Mouse (Mus musculus) intestine, embryonic 16.5 days (tissue): ENCODE data around the gene Lima1. TPM values are rescaled to one million over a fixed set of nuclear protein-coding genes. Genes with fewer than 3 reads are reported as not detected.
"Not testable (repeated sequence)": the region's sequence is repeated elsewhere in the genome, so short reads cannot be mapped to it uniquely, and the experiment has no call there.

Experiments used
- ATAC-seq: fragments of 200-750 bp; cut with Nextera tagmentation; 2 replicates; pipeline ENCODE4 v1.8.0; 2017; ENCODE audit warnings: moderate TSS enrichment, moderate library complexity
- H3K27ac ChIP-seq: fragments of 300-500 bp; sonication (generic); 2 replicates; pipeline ENCODE4 v1.5.1; 2014; ENCODE audit warnings: mild to moderate bottlenecking, low read length
- H3K27me3 ChIP-seq: fragments of 300-500 bp; sonication (generic); replicated peaks from 2 replicates; pipeline ENCODE4 v1.6.1; 2014; ENCODE audit warnings: low read length, control low read depth, mixed read lengths; ENCODE audit not compliant: control insufficient read depth, insufficient read depth
- H3K36me3 ChIP-seq: fragments of 300-500 bp; sonication (generic); 2 replicates; pipeline ENCODE4 v1.6.1; 2014; ENCODE audit warnings: low read length, control low read depth; ENCODE audit not compliant: control insufficient read depth, insufficient read depth
- H3K4me1 ChIP-seq: fragments of 300-500 bp; sonication (generic); 2 replicates; pipeline ENCODE4 v1.6.1; 2014; ENCODE audit warnings: low read length, control low read depth, mixed read lengths; ENCODE audit not compliant: control insufficient read depth, insufficient read depth
- H3K4me2 ChIP-seq: fragments of 300-500 bp; sonication (generic); 2 replicates; pipeline ENCODE4 v1.6.1; 2014; ENCODE audit warnings: low read depth, low read length, control low read depth
- H3K4me3 ChIP-seq: fragments of 300-500 bp; sonication (generic); 2 replicates; pipeline ENCODE4 v1.5.1; 2014; ENCODE audit warnings: mild to moderate bottlenecking, low read length
- H3K9ac ChIP-seq: fragments of 300-500 bp; sonication (generic); 2 replicates; pipeline ENCODE4 v1.6.1; 2014; ENCODE audit warnings: low read depth, low read length
- H3K9me3 ChIP-seq: fragments of 300-500 bp; sonication (generic); 2 replicates; pipeline ENCODE4 v1.6.1; 2016; ENCODE audit warnings: low read length, control low read depth; ENCODE audit not compliant: control insufficient read depth
- WGBS: fragments of 180-500 bp; shearing (Covaris S2); extraction: QIAGEN DNeasy Blood & Tissue Kit; methylation state at CpG from one replicate; pipeline ENCODE4 v1.1.7; 2014; 5-methylcytosine and 5-hydroxymethylcytosine counted together
- polyA plus RNA-seq: library from polyadenylated mRNA; unstranded; fragments of >200 nt; fragmentation: Nextera tagmentation; extraction: Ambion mirVana; gene quantifications from 2 replicates; pipeline ENCODE4 v1.2.1, GENCODE M21; 2015

The Lima1 gene
- 105 and 112 TPM in 2 replicates for polyA plus RNA-seq

DNA sequence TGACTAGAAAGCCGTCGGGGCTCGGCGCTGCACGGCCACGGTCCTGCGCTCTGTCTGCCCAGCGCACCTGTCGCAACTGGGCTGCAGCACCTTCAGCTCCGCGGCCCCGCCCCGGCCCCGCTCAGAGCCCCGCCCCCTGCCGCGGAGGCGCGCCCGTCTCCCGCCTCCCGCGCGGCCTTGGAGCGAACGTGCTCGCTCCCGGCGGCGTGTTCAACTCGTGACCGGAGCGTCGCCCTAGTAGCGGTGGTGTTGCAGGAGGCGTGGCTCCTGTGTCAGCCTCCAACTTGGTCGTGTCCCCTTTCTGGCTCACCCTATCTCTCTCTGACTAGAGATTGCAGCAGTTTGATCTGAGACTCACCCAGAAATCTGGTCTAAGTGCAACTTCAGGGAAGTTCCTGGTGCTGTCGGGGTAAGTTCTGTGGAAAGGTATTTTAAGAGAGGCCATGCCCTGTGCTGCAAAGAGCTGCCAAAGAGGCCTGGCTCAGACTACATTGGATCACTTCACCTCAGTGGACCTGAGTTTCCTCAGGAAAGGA, at the start of gene Lima1:
Lima1 (minus strand) TSS at position 123 of the 536 bp plus-strand sequence.
- peak; percentile 97 for ATAC-seq
- Histone ChIP-seq H3K4me3 (peak within 1 kb of the TSS; percentile 78), H3K4me2 (peak within 1 kb of the TSS; percentile 86), H3K9ac (peak within 1 kb of the TSS; percentile 86), H3K27me3 (no peaks in the 10 kb centered on the region), H3K36me3 (no peaks in the 10 kb centered on the region), H3K4me1 (no peaks in the 10 kb centered on the region), H3K27ac (peak within 1 kb of the TSS; percentile 88), H3K9me3 (no peaks in the 10 kb centered on the region)
- WGBS: under 1% methylated on average over 37 of the region's 38 CpGs

DNA sequence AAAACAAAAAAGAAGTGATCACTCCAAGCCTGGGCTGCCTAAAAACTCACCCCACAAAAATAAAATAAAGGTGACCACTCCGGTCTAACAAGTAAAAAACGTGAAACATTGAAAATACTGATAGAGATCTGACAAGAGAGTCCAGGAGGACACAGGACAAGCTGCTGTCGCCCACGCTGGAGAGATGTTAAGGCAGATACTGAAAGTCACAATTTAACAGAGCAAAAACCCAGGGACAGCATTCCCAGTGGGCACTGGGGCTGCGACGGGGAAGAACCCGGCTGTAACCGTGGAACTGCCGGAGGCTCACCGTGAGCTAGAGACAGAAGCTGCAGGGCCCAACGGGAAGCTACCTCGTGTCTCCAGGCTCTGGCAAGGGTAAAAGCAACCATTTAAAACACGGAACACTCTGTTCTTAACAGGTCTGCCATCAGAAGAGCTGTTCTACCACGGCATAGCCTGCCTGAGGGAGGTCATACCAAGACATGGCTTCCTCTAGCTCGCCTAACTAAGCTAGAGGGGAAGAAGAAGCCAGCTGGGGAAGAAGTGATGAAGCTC, 44.4 kb upstream of the Lima1 start:
- 79% methylated on average over 15 of the region's 15 CpGs for WGBS
- H3K27me3 ChIP-seq: no peaks in the 10 kb centered on the region
- H3K9ac ChIP-seq: no peak overlapping the region
- peaks cover 5% of the 10 kb centered on the region; the same call in 1 of the 2 replicates for H3K4me1 ChIP-seq
- no peak for ATAC-seq
- no peak overlapping the region for H3K4me3 ChIP-seq
- no peaks in the 10 kb centered on the region for H3K9me3 ChIP-seq
- H3K36me3 ChIP-seq: no peaks in the 10 kb centered on the region
- no peak overlapping the region for H3K4me2 ChIP-seq
- no peak overlapping the region for H3K27ac ChIP-seq

DNA sequence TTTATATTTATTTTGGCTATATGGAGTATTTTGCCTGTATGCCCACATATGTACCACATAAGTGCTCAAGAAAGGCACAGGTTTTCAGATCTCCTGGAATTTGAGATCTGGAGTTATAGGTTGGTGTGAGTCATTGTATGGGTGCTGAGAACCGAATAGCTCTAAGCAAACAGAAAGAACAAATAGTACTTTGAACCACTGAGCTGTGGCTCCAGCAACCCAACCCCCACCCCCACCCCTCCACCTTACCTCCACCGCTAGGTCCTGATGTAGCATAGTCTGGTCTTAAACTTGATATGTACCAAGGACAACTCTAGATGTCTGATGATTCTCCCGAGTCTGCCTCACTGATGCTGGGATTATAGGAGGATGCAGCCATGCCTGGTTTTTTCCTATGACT, 42.0 kb upstream of the Lima1 start:
- Histone ChIP-seq H3K4me2 (no peak overlapping the region), H3K27ac (no peak overlapping the region), H3K4me3 (no peak overlapping the region), H3K27me3 (no peaks in the 10 kb centered on the region), H3K36me3 (no peaks in the 10 kb centered on the region), H3K4me1 (peaks cover 6% of the 10 kb centered on the region; the same call in 1 of the 2 replicates), H3K9ac (no peak overlapping the region), H3K9me3 (no peaks in the 10 kb centered on the region)
- 57% methylated on average over 3 of the region's 3 CpGs for WGBS
- peak; percentile 86 for ATAC-seq

DNA sequence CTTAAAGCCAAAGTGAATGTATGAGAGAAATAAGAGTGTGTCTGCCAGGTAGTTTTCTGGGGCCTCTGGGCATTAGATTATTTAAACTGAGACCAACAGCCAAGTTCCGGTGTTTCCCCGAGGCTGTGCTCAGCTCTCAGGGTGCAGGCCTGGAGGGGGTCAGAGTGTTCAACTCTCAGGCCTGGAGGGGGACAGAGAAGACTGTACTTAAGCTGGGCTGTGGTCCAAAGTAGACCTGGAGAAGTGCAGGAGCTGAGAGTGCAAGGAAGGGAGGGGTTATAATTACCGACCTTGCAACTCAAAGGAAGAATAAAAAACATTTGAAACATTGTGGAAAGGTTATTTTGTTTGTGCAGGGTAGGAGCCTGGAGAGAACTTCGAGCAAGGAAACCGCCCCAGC, 39.4 kb upstream of the Lima1 start:
- Histone ChIP-seq H3K36me3 (no peaks in the 10 kb centered on the region), H3K27me3 (no peaks in the 10 kb centered on the region), H3K9me3 (no peaks in the 10 kb centered on the region), H3K4me1 (peaks cover 6% of the 10 kb centered on the region; the same call in 1 of the 2 replicates), H3K27ac (peak overlapping the region; percentile 5; the same call in 1 of the 2 replicates), H3K9ac (no peak overlapping the region), H3K4me2 (no peak overlapping the region), H3K4me3 (no peak overlapping the region)
- 60% methylated on average over 5 of the region's 5 CpGs for WGBS
- ATAC-seq: no peak

DNA sequence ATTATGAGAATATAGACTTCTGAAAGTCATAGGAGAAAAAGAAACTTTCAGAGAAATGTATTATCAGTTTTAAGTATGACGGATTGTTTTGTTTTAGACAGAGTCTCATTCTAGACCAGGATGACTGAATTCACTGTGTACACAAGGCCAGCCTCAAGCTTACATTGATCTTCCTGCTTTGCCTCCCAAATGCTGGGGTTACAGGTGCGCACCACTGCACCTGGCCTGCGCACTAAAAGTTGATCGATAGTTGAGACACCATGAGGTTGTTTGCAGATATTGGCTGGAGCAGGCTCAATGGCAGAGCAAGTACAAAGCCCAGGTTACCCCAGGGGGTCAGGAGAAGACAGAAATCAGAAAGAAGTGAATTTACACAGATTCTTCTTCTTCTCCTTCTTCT, 36.5 kb upstream of the Lima1 start:
- 86% methylated on average over 4 of the region's 4 CpGs for WGBS
- Histone ChIP-seq H3K27me3 (no peaks in the 10 kb centered on the region), H3K36me3 (no peaks in the 10 kb centered on the region), H3K9ac (no peak overlapping the region), H3K4me2 (no peak overlapping the region), H3K4me1 (peaks cover 4% of the 10 kb centered on the region; the same call in 1 of the 2 replicates), H3K9me3 (no peaks in the 10 kb centered on the region), H3K27ac (no peak overlapping the region), H3K4me3 (no peak overlapping the region)
- ATAC-seq: no peak

DNA sequence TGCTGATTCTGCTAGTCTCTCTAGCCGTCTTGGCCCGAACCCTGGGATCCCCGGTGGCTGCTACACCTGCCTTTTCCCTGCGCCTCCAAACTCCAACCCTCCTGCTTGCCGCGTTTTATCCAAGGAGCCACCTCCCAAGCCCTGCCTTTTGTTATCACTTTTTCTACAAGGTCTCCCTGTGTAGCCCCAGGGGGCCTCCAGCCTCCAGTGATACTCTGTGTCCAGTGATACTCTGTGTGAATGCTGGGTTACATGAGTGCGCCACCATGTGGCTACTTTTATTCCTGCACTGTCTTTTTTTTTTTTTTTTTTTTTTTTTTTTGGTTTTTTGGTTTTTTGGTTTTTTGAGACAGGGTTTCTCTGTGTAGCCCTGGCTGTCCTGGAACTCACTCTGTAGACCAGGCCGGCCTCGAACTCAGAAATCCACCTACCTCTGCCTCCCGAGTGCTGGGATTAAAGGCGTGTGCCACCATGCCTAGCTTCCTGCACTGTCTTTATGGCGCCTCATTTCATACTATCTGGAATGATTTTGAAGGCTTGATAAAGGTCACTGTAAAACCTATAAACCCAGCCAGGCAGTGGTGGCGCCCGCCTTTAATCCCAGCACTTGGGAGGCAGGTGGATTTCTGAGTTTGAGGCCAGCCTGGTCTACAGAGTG, 34.2 kb upstream of the Lima1 start:
- H3K36me3 ChIP-seq, H3K9ac ChIP-seq, H3K4me3 ChIP-seq, H3K9me3 ChIP-seq, H3K4me1 ChIP-seq, H3K27ac ChIP-seq, H3K27me3 ChIP-seq, H3K4me2 ChIP-seq: not testable (repeated sequence)
- peak; percentile 73 for ATAC-seq
- 39% methylated on average over 14 of the region's 14 CpGs for WGBS

DNA sequence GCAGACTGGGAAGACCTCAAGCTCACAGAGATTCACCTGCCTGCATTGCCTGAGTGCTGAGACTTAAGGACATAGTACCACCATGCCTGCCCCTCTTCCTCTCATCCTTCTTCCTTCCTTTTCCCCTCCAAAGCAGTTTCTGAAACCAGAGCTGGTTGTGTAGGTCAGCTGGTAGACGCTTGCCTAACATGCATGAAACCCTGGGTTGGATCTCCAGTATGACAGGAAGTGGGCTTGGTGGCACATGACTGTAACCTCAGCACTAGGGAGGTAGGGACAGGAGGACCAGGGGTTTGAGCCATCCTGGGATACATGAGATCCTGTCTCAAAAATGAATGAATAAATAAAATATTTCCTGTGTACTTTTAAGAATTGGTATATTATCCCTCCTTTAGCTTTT, 32.3 kb upstream of the Lima1 start:
- Histone ChIP-seq H3K36me3 (no peaks in the 10 kb centered on the region), H3K9ac (no peak overlapping the region), H3K9me3 (no peaks in the 10 kb centered on the region), H3K27ac (no peak overlapping the region), H3K27me3 (no peaks in the 10 kb centered on the region), H3K4me1 (peaks cover 4% of the 10 kb centered on the region; the same call in 1 of the 2 replicates), H3K4me2 (no peak overlapping the region), H3K4me3 (no peak overlapping the region)
- no peak for ATAC-seq
- WGBS: 68% methylated on average over 1 of the region's 1 CpGs

DNA sequence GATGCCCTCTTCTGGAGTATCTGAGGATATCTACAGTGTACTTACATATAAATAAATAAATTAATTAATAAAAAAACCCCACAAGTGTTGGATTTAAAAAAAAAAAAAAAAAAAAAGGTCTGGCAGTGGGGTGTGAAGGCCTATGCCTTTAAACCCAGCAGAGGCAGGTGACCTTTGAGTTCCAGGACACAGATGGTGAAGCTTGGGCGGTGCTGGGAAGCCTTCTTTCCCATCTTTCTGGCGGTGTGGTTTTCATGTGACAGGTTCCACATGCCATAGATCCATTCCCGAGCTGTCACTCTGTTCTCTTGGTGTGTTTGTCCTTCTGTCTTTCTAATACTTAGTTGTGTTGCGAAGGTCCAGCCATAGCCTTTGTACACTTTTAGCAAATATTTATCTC, 31.8 kb upstream of the Lima1 start:
- Histone ChIP-seq H3K36me3 (no peaks in the 10 kb centered on the region), H3K4me3 (no peak overlapping the region), H3K4me2 (no peak overlapping the region), H3K4me1 (peaks cover 4% of the 10 kb centered on the region; the same call in 1 of the 2 replicates), H3K9ac (no peak overlapping the region), H3K27ac (no peak overlapping the region), H3K27me3 (no peaks in the 10 kb centered on the region), H3K9me3 (no peaks in the 10 kb centered on the region)
- 65% methylated on average over 4 of the region's 4 CpGs for WGBS
- ATAC-seq: no peak

DNA sequence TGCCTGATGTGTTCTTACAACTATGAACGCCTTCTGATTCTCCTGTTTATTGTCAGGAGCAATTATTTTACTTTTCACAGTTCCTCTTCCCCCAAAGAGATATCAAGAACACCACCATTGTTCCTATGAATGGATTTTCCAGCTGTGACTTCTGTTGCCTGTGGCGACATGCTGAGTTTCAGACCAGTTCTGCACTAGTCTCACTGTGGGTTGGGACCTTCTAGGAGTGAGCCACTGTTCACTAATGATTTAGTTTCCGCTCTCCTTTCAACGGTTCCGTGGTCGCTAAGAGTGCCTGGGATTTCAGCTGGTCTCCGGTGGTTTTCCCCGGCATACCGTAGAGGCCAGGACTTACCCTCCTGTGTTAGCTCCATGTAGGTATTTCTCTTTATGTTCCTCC, 29.6 kb upstream of the Lima1 start:
- no peak for ATAC-seq
- Histone ChIP-seq H3K9me3 (no peaks in the 10 kb centered on the region), H3K27me3 (no peaks in the 10 kb centered on the region), H3K9ac (no peak overlapping the region), H3K4me3 (no peak overlapping the region), H3K27ac (peak overlapping the region; percentile 23; the same call in 1 of the 2 replicates), H3K4me2 (no peak overlapping the region), H3K36me3 (no peaks in the 10 kb centered on the region), H3K4me1 (peaks cover 4% of the 10 kb centered on the region; the same call in 1 of the 2 replicates)
- 80% methylated on average over 9 of the region's 9 CpGs for WGBS
